Mouse (Mus musculus): ENCODE measurements around the gene Cxcl10. TPM values are rescaled to one million over a fixed set of nuclear protein-coding genes. Genes with fewer than 3 reads are reported as not detected.

Gene Cxcl10
- polyA plus RNA-seq (2012; rRNA removed), result 12.1 and 13.5 TPM in 2 replicates

GRCm38 (mm10) chr5:92348794-92349413 lies at the start of gene Cxcl10:
Cxcl10 (minus strand) TSS chr5:92348889.

GRCm38 (mm10) chr5:92331635-92332338 lies 16.9 kb downstream of the Cxcl10 start, which contains the start of gene Art3:
Art3 (plus strand) TSS chr5:92331827.

GRCm38 (mm10) chr5:92327929-92328328 lies 20.8 kb downstream of the Cxcl10 start, which contains the start of gene Cxcl9:
Cxcl9 (minus strand) TSS chr5:92328079.

GRCm38 (mm10) chr5:92309681-92310511 lies 38.8 kb downstream of the Cxcl10 start, which contains the start of gene Sdad1:
Sdad1 (minus strand) TSS chr5:92310479.

Other genes starting within 250 kb of the Cxcl10 start
- gene Uso1, start 211.0 kb downstream of the Cxcl10 start, polyA plus RNA-seq (2012; rRNA removed), result 20.3 and 22.1 TPM in 2 replicates
- not detected in 2 replicates for gene U90926, start 133.5 kb downstream of the Cxcl10 start, polyA plus RNA-seq (2012; rRNA removed)
- gene Ppef2, start 92.6 kb downstream of the Cxcl10 start, polyA plus RNA-seq (2012; rRNA removed), result 0.09 and 0.18 TPM in 2 replicates
- 3.7 and 4.9 TPM in 2 replicates for gene Naaa, start 70.7 kb downstream of the Cxcl10 start, polyA plus RNA-seq (2012; rRNA removed)
- 9.7 and 10.6 TPM in 2 replicates for gene Sdad1, start 38.4 kb downstream of the Cxcl10 start, polyA plus RNA-seq (2012; rRNA removed)
- 0.02 and 0.05 TPM in 2 replicates for gene Cxcl9, start 20.8 kb downstream of the Cxcl10 start, polyA plus RNA-seq (2012; rRNA removed)
- gene Art3, start 17.1 kb downstream of the Cxcl10 start, polyA plus RNA-seq (2012; rRNA removed), result 0.76 and 0.81 TPM in 2 replicates
- 25.5 and 25.6 TPM in 2 replicates for gene Nup54, start 86.3 kb upstream of the Cxcl10 start, polyA plus RNA-seq (2012; rRNA removed)
- gene Scarb2, start 157.9 kb upstream of the Cxcl10 start, polyA plus RNA-seq (2012; rRNA removed), result 5.9 and 7.0 TPM in 2 replicates
- 0.83 and 1.6 TPM in 2 replicates for gene Fam47e, start 206.2 kb upstream of the Cxcl10 start, polyA plus RNA-seq (2012; rRNA removed)

All from liver, embryonic 14 days (tissue).